Mouse (Mus musculus) heart, adult 9 months (tissue): ENCODE results near the gene B3gnt8.
"Not testable (repeated sequence)": the region's sequence is repeated elsewhere in the genome, so short reads cannot be mapped to it uniquely, and the experiment has no call there.

Experiments used
- DNase-seq, 2 experiments: peaks; one replicate each; pipeline ENCODE4 v3.0.0; 2022; ENCODE audit warnings: low spot score in 2 of 2

Gene B3gnt8

DNA sequence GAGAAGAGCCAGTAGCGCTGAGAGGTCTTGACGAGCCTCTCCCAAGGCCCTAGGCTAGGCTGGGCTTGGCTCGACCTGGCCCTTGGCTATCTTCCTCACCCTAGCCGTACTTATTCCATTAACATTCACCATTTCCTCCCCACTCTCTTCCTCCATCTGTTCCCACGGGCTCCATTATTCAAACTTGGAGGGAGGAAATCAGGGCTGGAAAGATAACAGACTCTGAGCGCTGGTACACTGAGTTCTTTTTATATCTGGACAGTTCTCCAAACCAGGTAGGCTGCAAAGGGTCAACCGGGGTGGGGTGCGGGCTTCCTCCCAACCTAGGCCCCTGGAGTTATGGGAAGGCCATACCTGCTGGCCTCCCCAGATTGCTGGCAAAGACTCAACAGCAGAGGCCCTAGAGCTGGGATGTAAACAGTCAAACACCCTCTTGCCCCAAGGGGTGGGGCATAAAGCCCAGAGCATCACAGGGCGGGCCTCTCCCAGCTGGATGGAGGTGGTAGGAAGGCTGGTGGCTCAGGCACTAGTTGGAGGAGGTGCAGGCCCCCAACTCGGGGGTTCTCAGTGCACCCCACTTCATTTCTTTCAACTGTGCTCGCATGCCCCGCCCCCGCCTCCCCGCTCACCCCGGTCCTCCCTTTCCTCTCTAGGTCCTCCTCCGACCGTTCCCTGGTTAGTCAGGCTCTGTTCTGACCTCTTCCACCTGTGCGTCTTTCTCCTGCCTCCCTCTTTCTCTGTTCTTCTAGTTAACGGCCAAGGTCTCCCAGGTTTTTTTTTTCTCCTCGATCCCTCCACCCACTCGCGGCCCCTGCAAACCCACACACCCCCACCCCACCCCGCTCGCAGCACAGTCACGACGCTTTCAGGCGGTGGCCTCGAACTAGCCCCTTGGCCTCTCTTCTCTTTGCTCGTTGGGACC is at the start of gene B3gnt8:
Gene B3gnt8 (plus strand): TSS at position 146 of the 922 bp plus-strand sequence.
- peak; percentile 83 to 88 for DNase-seq

DNA sequence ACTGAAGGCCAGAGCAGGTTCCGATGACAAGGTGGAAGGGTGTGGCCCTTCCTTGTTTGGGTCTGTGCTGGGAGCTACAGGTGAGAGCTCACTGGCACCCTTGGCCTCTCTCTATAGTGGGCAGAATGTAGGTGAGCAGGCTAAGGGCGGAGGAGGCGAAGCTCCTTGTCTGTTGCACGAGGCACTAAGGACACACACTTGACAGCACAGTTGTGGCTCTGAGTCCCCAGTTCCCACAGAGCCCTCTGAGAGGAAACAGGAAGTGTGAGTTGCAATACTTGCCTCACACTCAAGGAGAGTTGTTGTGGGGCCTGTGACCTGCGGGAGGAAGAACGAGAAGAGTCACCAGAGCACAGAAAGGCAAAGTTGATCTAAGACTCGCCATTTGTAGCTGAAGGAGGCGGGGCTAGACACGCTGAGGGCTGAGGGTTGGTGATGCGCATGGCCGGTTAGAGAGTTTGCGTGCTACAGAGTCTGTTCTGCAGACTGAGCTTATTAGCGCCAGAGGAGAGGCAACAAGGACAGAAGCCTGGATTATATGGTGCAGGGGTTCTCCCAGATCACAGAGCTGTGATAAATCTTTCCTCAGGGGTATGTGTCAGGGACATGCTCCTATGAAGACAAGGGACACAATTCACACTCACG is 49.5 kb upstream of the B3gnt8 start:
- DNase-seq: not testable (repeated sequence)

DNA sequence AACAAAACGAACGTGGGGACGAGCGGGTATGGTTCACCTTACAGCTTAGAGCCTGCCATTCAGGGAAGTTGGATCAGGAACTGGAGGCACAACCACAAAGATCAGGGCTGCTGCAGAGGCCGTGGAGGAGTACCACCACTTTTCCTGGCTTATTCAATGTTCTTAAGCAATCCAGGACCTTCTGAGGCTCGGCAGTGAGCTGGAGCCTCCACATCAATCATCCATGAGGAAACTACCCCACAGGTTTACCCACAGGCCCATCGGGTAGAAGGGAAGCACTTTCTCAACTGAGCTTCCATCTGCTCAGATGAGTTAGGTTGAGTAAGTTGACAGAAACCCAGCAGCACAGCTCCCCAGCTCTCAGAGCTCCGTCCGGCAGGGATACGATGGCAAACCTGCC is 47.0 kb upstream of the B3gnt8 start:
- DNase-seq: no peak

DNA sequence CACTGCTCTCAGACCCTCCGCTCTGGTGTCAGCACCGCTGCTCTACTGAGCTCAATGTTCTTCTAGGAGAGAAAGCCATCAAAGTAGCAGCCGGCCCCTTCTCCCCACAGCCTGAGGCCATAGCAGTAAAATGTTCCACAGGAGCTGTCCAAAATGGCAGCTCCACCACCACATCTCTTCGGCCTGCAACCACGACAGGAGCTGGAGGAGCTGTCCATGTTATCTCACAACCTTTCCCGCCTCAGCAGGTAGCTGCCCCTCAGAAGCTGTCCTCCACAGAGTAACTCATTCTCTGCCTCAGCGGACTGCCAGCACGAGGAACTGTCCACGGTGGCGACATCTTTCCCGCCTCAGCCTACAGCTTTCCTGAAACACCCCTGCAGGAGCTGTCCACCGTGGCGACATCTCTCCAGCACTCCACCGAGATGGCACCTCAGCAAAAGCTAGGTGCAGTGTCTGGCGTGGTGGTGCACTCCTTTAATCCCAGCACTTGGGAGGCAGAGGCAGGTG is 44.1 kb upstream of the B3gnt8 start:
- DNase-seq: no peak

- no peak for DNase-seq
These were observed 41.8 kb upstream of the B3gnt8 start for GRCm38 (mm10) chr7:25584651-25585050.

GRCm38 (mm10) chr7:25585351-25586204 is 40.9 kb upstream of the B3gnt8 start:
- DNase-seq: no peak

- DNase-seq: no peak
These were observed 35.2 kb upstream of the B3gnt8 start for GRCm38 (mm10) chr7:25591226-25591625.

- DNase-seq: no peak
These were observed 32.6 kb upstream of the B3gnt8 start for GRCm38 (mm10) chr7:25593859-25594258.

DNA sequence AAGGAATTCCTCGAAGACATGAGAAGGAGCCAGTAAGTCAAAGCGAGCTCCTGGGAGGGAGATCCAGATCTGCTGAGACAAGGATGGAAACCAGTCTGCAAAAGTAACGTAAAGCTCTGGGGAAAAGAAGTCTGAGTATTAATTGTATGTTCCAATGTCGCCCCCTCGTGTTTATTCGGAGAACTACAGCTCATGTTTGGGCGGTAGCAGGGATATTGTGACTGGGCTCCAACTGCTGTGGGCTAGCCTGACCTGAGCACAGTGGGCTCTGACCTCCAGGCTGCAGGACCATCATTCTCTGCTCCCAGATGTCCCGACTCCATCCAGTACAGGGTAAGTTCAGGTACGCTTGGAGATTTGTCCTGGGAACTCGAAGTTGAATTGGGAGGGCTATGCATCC is 26.8 kb upstream of the B3gnt8 start:
- peak; percentile 31 to 67 for DNase-seq

- no peak for DNase-seq
These were observed 25.8 kb upstream of the B3gnt8 start for GRCm38 (mm10) chr7:25600666-25601065.

DNA sequence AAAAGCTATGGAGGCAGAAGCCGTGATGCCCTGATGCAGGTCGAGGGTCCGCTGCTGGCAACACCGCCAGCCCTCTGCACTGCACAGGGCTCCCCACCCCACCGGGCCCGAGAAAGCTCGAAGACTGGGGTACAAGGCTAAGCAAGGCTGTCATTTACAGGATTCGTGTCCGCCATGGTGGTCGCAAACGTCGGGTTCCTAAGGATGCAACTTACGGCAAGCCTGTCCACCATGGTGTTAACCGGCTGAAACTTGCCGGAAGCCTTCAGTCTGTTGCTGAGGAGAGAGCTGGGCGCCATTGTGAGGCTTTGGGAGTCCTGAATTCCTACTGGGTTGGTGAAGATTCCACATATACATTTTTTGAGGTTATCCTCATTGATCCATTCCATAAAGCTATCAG is 25.1 kb upstream of the B3gnt8 start:
- no peak for DNase-seq

GRCm38 (mm10) chr7:25606625-25607063 is 19.8 kb upstream of the B3gnt8 start:
- no peak for DNase-seq

DNA sequence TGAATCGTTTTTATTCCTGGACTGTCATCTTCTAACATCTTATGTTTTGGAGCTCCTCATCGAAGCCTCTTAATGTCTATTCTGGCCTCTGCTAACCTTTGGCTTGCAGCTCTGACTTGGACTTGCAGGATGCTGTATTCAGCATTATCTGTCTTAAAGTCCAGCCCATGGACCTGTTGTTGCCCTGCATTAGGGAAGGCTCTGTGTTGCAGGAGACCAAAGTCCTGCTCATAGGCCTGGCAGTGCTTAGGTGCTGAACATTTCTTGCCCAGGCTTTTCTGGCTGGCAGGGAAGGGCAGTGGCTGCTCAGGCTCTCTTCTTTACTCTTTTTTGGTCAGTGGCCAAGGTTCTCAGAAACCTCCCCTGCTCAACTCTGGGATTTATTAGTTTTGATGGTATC is 19.3 kb upstream of the B3gnt8 start:
- DNase-seq: no peak

DNA sequence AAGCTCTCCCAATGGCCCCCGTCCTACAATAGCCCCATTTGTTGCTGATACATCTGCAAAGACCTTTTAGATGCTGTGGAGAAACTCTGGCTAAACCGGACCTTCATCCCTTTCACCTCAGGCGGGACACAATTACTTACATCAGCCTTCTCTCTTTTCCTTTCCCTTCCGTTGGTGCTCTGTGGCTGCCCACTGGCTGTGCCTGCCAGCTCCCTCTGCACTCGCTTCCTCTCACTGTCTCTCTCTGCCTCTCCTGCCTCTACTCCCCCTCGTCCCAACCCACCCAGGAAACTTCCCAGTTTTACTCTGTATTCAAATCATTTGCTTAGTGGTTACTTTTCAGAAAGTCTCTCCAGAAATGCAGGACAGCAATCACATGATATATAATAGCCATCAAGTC is 16.4 kb upstream of the B3gnt8 start:
- DNase-seq: no peak

DNA sequence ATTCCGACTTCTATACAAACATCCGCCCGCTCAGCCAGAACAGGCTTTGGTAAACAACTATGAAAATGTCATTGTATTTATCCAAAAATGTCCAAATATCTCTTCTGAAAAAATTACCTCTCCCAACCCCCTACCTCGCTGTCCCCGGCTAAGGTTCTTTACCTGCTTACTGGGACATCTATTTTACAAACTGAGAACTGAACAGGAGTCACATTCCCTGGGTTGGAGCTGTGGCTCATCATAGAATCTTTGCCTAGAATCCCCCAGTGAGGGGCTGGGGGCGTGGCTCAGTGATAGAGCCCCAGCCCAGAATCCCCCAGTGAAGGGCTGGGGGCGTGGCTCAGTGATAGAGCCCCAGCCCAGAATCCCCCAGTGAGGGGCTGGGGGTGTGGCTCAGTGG is 15.0 kb upstream of the B3gnt8 start:
- no peak for DNase-seq

- no peak for DNase-seq
These were observed 12.4 kb upstream of the B3gnt8 start for GRCm38 (mm10) chr7:25614086-25614485.

DNA sequence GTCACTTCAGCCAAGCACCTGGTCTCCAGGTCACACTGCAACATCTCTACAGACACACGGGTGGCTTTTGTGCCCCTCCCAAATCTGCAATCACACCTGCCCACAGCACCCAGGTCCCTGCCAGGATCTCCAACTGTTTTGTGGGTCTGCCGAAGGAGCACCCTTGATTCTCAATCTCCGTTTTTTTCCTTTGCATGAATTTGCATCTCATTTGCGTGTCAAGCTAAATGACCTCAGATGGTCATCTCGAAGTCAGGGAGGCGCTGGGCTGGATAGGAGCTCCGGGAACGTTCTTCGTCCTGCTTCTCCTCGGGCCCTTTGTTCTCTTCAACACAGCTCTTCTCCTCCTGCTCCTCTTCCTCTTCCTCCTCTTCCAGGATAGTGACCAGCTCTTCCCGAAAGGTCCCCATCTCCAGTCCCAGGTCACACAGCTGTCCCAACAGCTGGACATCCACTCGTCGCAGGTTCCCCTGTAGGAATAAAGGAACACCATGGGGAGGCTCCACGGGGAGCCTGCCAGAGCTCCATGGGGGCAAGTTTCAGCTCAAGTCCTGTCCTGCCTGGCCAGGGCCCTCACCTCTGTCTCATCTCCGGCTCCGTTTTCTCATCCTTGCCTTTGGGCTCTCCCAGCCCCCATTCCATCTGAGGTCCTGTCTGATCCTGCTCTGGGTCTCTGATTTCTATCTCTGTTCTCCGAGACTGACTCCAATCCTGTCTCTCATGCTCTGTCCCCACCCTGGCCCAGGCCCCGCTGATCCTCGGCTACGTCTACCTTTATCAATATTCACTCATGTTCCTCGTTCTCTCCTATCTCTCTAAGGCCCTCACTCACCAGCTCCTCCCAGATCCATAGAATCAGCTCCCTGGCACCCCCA is 11.4 kb upstream of the B3gnt8 start:
- DNase-seq: no peak

GRCm38 (mm10) chr7:25615706-25616011 is 10.8 kb upstream of the B3gnt8 start, which contains the start of gene Erich4:
Erich4 (minus strand) TSS chr7:25615892.
- no peak for DNase-seq

DNA sequence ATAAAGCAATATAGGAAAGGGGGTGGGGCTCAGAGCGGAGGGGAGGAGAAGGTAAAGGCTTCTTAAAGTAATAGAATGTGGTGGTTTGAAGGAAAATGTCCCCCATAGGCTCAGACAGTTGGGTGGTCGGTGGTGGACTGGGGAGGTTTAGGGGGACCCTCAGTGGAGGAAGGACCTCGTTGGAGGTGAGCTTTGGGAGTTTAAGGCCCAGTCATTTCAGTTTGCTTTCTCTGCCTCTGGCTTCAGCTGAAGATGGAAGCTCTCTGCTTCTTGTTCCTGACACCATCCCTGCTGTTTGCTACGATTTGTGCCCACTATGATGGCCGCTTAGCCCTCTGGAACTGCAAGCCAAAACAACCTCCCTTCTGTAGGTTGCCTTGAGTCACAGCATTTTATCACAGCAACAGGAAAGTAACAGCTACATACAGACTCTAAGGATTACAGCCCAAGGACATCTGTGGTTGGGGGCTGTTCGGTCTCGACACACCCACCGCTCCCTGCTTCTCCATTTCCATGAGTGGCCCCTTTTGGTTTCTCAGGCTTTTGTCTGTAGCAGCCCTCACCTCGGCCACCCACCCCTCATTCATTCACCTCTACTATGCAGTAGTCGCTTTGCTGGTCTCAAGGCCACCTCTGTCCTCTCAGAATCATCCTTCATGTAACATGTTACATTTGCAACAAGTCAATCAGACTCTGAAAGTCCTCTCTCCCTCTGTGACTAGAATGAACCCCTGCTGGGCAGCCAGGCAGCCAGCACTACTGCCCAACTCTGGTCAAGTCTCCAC is 8.9 kb upstream of the B3gnt8 start:
- no peak for DNase-seq
